Mouse (Mus musculus) intestine, postnatal 0 days (tissue): ENCODE results near the gene Rassf3. TPM values are rescaled to one million over a fixed set of nuclear protein-coding genes. Genes with fewer than 3 reads are reported as not detected.

ENCODE experiments used
- ATAC-seq: fragments of 200-750 bp; cut with Nextera tagmentation; 2 replicates; pipeline ENCODE4 v1.8.0; 2017; ENCODE audit warnings: mild to moderate bottlenecking, moderate TSS enrichment, moderate library complexity
- H3K27ac ChIP-seq: fragments of 300-500 bp; sonication (generic); 2 replicates; pipeline ENCODE4 v1.5.1; 2014; ENCODE audit warnings: mild to moderate bottlenecking, low read depth, low read length, moderate library complexity
- H3K27me3 ChIP-seq: fragments of 300-500 bp; sonication (generic); replicated peaks from 2 replicates; pipeline ENCODE4 v1.6.1; 2014; ENCODE audit warnings: low read length, mixed read lengths; ENCODE audit not compliant: control insufficient read depth, insufficient read depth
- H3K36me3 ChIP-seq: fragments of 300-500 bp; sonication (generic); 2 replicates; pipeline ENCODE4 v1.6.1; 2014; ENCODE audit warnings: mild to moderate bottlenecking, moderate library complexity; ENCODE audit not compliant: control insufficient read depth, insufficient read depth
- H3K4me1 ChIP-seq: fragments of 300-500 bp; sonication (generic); replicated peaks from 2 replicates; pipeline ENCODE4 v1.6.1; 2014; ENCODE audit warnings: antibody characterized with exemption, low read length, mixed read lengths; ENCODE audit not compliant: control insufficient read depth, insufficient read depth
- H3K4me2 ChIP-seq: fragments of 300-500 bp; sonication (generic); replicated peaks from 2 replicates; pipeline ENCODE4 v1.6.1; 2014; ENCODE audit warnings: low read depth, mild to moderate bottlenecking, moderate library complexity
- H3K4me3 ChIP-seq: fragments of 300-500 bp; sonication (generic); 2 replicates; pipeline ENCODE4 v1.5.1; 2014; ENCODE audit warnings: low read depth, low read length
- H3K9ac ChIP-seq: fragments of 300-500 bp; sonication (generic); 2 replicates; pipeline ENCODE4 v1.6.1; 2014; ENCODE audit warnings: mild to moderate bottlenecking, low read depth, low read length
- H3K9me3 ChIP-seq: fragments of 300-500 bp; sonication (generic); 2 replicates; pipeline ENCODE4 v1.6.1; 2016; ENCODE audit warnings: mixed run types; ENCODE audit not compliant: control insufficient read depth
- CTCF ChIP-seq: sonication (generic); IDR thresholded peaks from 2 replicates; pipeline ENCODE4 v1.5.1; 2016; ENCODE audit warnings: low read depth, mild to moderate bottlenecking, control low read depth, antibody characterized with exemption, moderate library complexity
- whole genome bisulfite sequencing: fragments of 180-500 bp; shearing (Covaris S2); extraction: QIAGEN DNeasy Blood & Tissue Kit; methylation state at CpG from one replicate; pipeline ENCODE4 v1.1.7; 2014; 5-methylcytosine and 5-hydroxymethylcytosine counted together
- polyA plus RNA-seq: library from polyadenylated mRNA; unstranded; fragments of >200 nt; fragmentation: Nextera tagmentation; extraction: Ambion mirVana; gene quantifications from 2 replicates; pipeline ENCODE4 v1.2.1, GENCODE M21; 2015

Rassf3 gene
- polyA plus RNA-seq, 1 experiment from 2014 or later, result 16.7 TPM

DNA sequence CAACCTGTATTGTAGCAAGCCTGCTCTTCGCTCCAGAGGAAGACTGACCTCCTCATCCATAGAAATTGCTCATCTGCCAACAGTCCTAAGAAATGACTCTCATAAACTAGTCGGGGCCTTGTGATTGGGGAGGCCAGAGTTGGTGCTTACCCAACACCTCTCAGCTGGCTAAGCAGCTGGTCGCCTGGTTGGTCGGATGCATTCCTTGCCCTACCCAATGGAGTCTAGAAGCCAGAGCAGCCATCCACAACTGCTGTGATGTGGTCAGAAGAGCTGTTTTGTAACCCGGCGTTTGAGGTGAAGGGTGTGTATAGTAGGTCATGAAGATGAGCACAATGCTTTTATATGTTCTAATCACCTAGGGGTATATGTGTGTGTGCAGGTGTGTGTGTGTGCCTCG, 77.5 kb downstream of the Rassf3 start:
- H3K4me2 ChIP-seq, result no peak overlapping the region
- WGBS, result 84% methylated on average over 7 of the region's 7 CpGs
- peaks cover 22% of the 10 kb centered on the region for H3K36me3 ChIP-seq
- H3K9me3 ChIP-seq, result no peaks in the 10 kb centered on the region
- H3K4me1 ChIP-seq, result no peaks in the 10 kb centered on the region
- H3K27ac ChIP-seq, result no peak overlapping the region
- no peak for TF ChIP-seq CTCF
- no peak overlapping the region for H3K9ac ChIP-seq
- H3K27me3 ChIP-seq, result no peaks in the 10 kb centered on the region
- H3K4me3 ChIP-seq, result no peak overlapping the region
- no peak for ATAC-seq

DNA sequence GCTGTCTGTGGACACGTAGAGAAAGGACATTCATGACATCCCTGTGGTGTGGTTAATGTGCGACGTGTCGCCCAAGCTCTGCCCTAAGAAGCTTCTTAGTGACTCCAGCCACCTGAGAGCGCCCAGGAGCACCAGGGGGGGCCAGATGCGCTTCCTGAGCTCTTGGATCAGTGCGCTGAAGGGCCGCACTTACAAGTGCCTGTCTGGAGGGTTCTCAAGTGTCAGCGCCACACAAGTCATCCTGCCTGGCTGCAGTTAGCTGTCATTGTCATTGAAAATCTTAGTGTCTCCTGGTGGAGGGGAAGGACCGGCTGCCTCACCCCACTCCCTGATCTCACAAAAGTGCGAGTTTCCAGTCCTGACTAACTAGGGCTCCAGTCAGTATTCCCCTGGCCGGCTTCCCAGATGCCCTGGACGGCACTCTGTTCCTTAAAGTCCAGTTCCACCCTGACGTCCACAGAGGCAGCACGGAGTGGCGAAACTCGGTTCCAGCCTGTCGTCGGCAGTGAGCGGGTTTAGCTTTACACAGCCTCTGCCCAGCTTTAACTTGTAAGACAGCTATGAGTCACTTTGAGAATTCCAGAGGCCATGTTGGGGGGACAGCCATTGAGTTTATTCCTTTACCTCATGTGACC, 80.5 kb downstream of the Rassf3 start:
- 83% methylated on average over 20 of the region's 20 CpGs for WGBS
- H3K9ac ChIP-seq, result no peak overlapping the region
- H3K9me3 ChIP-seq, result no peaks in the 10 kb centered on the region
- no peaks in the 10 kb centered on the region for H3K27me3 ChIP-seq
- H3K4me3 ChIP-seq, result no peak overlapping the region
- no peak for TF ChIP-seq CTCF
- peaks cover 52% of the 10 kb centered on the region for H3K36me3 ChIP-seq
- ATAC-seq, result no peak
- H3K4me1 ChIP-seq, result no peaks in the 10 kb centered on the region
- H3K27ac ChIP-seq, result no peak overlapping the region
- H3K4me2 ChIP-seq, result no peak overlapping the region

DNA sequence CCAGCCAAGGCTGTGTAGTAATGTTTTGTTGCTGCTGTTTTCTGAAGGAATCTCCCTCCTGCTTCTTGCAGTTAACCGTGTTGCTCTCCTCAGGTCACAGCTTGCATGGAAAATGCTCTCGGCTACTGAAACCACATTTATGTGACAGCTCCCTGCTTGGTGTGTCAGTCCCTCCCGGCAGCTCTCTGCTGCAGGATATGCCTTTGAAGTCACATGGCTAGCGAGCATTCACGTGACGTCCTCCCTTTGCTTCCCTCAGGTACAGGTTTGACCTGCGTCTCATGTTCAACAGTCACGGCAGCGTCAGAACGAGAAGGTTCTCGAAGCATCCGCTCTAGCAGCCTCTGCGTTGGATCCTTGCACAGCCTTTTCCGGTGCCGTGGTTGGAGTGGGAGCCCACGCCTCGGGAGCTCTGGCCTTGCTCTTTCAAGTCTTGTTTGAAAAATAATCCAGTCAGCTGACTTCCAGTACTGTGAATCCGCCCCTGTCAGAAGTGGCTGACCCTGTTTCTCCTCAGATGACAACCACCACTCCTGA, 81.3 kb downstream of the Rassf3 start:
- peaks cover 60% of the 10 kb centered on the region for H3K36me3 ChIP-seq

DNA sequence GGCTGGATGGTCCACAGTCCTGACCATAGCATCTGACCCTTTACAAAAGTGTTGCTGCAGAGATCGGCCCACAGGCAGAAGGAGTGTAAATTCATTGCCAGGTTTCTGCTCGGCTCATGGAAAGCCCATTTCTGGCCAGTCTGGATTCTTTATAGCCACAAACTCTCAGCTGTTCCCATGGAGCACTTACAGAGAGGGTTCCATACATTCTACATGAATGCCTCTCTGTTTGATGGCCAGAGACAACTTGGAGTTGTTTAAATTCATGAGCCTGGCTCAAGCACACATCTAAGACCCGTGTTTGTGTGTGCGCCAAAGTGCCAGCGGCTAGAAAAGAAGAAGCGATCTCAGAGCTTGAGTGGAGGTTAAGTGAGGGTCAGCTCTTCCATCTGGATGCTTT, 81.9 kb downstream of the Rassf3 start:
- no peak overlapping the region for H3K4me2 ChIP-seq
- H3K9ac ChIP-seq, result no peak overlapping the region
- no peak overlapping the region for H3K27ac ChIP-seq
- H3K9me3 ChIP-seq, result no peaks in the 10 kb centered on the region
- no peak overlapping the region for H3K4me3 ChIP-seq
- 70% methylated on average over 6 of the region's 6 CpGs for WGBS
- no peaks in the 10 kb centered on the region for H3K4me1 ChIP-seq
- H3K27me3 ChIP-seq, result no peaks in the 10 kb centered on the region
- ATAC-seq, result no peak
- no peak for TF ChIP-seq CTCF
- H3K36me3 ChIP-seq, result peaks cover 66% of the 10 kb centered on the region

More for the DNA sequence above, 81.3 kb downstream of the Rassf3 start:
- no peak for TF ChIP-seq CTCF
- H3K4me1 ChIP-seq, result no peaks in the 10 kb centered on the region
- no peak for ATAC-seq
- no peak overlapping the region for H3K9ac ChIP-seq
- 77% methylated on average over 18 of the region's 18 CpGs for WGBS
- no peak overlapping the region for H3K4me2 ChIP-seq
- no peak overlapping the region for H3K4me3 ChIP-seq
- no peaks in the 10 kb centered on the region for H3K27me3 ChIP-seq
- H3K27ac ChIP-seq, result no peak overlapping the region
- H3K9me3 ChIP-seq, result no peaks in the 10 kb centered on the region

DNA sequence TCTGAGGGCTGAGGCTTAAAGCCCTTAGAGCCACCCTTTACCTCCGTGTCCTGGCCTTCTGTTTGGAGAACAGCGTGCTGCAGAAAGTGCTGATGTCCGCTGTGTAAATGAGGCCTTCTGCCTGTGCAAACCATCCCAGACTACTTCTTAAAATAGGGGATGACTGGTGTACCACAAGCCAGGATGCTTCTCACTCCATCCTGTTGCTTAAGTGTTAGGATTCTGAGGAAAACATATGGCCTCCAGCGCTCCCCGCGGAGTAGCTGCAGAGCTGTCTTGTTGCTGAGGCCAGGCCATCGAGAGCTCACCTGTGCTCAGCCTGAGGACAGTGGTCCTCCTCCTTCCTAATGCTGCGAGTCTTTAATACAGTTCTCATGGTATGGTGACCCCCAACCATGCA, 84.2 kb downstream of the Rassf3 start:
- no peak for TF ChIP-seq CTCF
- ATAC-seq, result no peak
- no peaks in the 10 kb centered on the region for H3K27me3 ChIP-seq
- H3K4me1 ChIP-seq, result no peaks in the 10 kb centered on the region
- H3K27ac ChIP-seq, result no peak overlapping the region
- peaks cover 88% of the 10 kb centered on the region for H3K36me3 ChIP-seq
- H3K4me3 ChIP-seq, result no peak overlapping the region
- WGBS, result 95% methylated on average over 8 of the region's 8 CpGs
- H3K9me3 ChIP-seq, result no peaks in the 10 kb centered on the region
- no peak overlapping the region for H3K9ac ChIP-seq
- H3K4me2 ChIP-seq, result no peak overlapping the region

DNA sequence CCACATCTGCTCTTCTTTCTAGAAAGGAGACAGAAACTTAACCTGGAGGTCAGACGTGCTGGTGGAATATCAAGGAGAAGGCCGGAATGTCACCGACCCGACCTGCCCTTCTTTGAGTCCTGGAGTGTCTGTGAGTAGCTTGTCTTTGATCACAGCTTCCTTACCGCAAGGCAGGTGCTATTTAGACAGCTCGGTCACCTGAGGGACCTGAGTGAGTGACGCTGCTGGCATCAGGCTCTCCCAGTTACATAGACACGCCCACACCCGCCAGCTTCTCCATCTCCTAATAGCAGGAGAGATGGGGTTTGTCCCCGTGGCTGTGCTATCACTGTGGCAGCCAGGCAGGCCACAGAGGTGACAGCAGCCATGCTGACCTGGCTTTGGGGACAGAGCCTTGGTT, 85.5 kb downstream of the Rassf3 start:
- TF ChIP-seq CTCF, result no peak
- H3K36me3 ChIP-seq, result peaks cover 91% of the 10 kb centered on the region

More for the DNA sequence above, 85.5 kb downstream of the Rassf3 start:
- no peaks in the 10 kb centered on the region for H3K4me1 ChIP-seq
- no peak overlapping the region for H3K9ac ChIP-seq
- no peak overlapping the region for H3K4me2 ChIP-seq
- no peaks in the 10 kb centered on the region for H3K27me3 ChIP-seq
- no peak for ATAC-seq
- no peak overlapping the region for H3K4me3 ChIP-seq
- WGBS, result 67% methylated on average over 10 of the region's 10 CpGs
- no peaks in the 10 kb centered on the region for H3K9me3 ChIP-seq
- H3K27ac ChIP-seq, result no peak overlapping the region; the same call in 1 of the 2 replicates
